Mouse (Mus musculus) liver, embryonic 14.5 days (tissue): ENCODE measurements around the gene Fzd5.

Experiments
- CTCF ChIP-seq: IDR thresholded peaks from 2 replicates; pipeline ENCODE4 v1.5.1; 2016; ENCODE audit warnings: antibody characterized with exemption, low read depth, control low read depth
- EP300 ChIP-seq: IDR thresholded peaks from 2 replicates; pipeline ENCODE4 v1.6.1; 2016; ENCODE audit warnings: antibody characterized with exemption, low read depth

DNA sequence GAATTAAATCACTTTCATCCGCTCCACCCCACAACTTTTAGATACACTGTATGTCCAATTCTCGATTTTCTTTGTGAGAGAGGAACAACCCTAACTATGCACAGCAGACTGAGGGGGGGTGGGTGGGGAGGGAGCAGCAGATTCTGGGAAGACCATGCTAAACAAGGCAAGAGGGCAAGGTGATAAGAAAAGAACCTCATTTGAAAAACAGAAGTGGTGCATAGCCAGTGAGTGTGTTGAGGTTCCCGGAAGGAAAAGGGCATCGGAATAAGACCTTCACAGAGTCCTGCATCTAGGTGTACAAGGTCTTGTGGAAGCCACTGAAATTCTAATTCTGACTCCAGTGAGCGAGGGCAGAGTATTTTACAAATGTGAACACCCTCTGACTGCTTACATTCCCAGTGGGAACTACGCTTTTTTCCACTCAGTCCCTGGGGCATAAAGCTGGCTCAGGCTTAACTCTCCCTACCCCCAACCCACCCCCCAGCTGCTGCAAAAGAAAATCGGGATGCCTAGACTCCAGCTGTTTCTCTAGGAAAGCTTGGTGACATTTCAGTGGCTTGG, 4.8 kb downstream of the Fzd5 start:
- TF ChIP-seq CTCF (no peak), EP300 (no peak)
